ENCODE assay signal across 8 mouse cellular contexts in the genomic region with DNA sequence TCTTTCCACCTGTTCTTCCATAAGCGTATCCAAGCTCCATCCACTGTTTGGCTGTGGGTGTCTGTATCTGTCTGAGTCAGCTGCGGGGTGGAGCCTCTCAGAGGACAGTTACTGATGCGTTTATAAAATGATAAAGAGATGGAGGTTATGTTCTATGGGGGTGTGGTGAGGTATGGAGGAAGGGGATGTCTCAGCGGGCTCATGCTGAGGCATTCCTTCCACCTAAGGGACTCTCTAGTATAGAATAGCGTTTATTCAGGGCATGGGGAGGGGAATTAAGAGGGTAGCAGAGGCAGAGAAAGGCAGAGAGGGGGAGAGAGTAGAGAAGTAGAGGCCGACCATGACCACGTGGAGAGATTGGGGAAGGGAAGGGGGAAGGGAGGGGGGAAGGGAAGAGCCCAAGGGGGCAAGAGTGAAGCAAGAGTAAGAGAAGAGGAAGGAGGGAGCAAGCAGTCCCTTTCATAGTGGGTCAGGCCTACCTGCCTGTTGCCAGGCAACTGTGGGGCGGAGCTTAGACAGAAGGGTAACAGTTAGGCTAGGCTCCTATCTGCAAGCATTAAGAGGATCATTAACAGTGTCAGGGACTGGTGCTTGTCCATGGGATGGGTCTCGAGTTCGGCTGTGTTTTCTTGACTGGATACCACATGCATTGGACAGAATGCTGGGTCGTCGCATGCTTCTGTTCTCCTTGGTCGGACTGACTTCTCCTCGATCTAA.
DNase-seq lines count a peak whose midpoint lies in the region; ATAC-seq lines count a peak whose summit lies in the region.

No protein-coding gene starts in this region.

- H3K9me3 ChIP-seq in lung, embryonic 15.5 days = no peaks in the 10 kb centered on the region
- no peaks in the 10 kb centered on the region for H3K9me3 ChIP-seq in limb, embryonic 15.5 days

- no peak overlapping the region for H3K27ac ChIP-seq in lung, embryonic 15.5 days
- H3K27ac ChIP-seq in limb, embryonic 15.5 days = no peak overlapping the region

- ATAC-seq in lung, embryonic 15.5 days (ENCODE audit: borderline replicate concordance, extremely low read depth, low FRiP score, low TSS enrichment) = peak; percentile 41; the same call in 1 of the 2 replicates
- ATAC-seq in erythroid progenitor cell, adult 5-6 weeks (replicated peaks; ENCODE audit: low FRiP score, poor library complexity, severe bottlenecking) = peak; percentile 80
- no peak for ATAC-seq in limb, embryonic 15.5 days (ENCODE audit: insufficient number of reproducible peaks, low FRiP score, low TSS enrichment, low read depth)

- peak overlapping the region; percentile 49 for H3K4me2 ChIP-seq in lung, embryonic 15.5 days
- peak overlapping the region; percentile 44 for H3K4me2 ChIP-seq in limb, embryonic 15.5 days

- no peaks in the 10 kb centered on the region for H3K27me3 ChIP-seq in lung, embryonic 15.5 days
- no peaks in the 10 kb centered on the region for H3K27me3 ChIP-seq in limb, embryonic 15.5 days

- H3K36me3 ChIP-seq in lung, embryonic 15.5 days = no peaks in the 10 kb centered on the region
- H3K36me3 ChIP-seq in limb, embryonic 15.5 days = no peaks in the 10 kb centered on the region

- H3K9ac ChIP-seq in lung, embryonic 15.5 days = no peak overlapping the region
- no peak overlapping the region for H3K9ac ChIP-seq in limb, embryonic 15.5 days

- WGBS in lung, embryonic 15.5 days = 27% methylated on average over 14 of the region's 14 CpGs
- WGBS in limb, embryonic 15.5 days = 39% methylated on average over 14 of the region's 14 CpGs

- peak overlapping the region; percentile 26 for H3K4me3 ChIP-seq in lung, embryonic 15.5 days
- peak overlapping the region; percentile 20 for H3K4me3 ChIP-seq in limb, embryonic 15.5 days

- no peak for DNase-seq in lung, postnatal 25 days (ENCODE audit: low spot score)
- DNase-seq in spleen, postnatal 36 days (ENCODE audit: low spot score in 2 of 2) = peak; percentile 45 to 53
- DNase-seq in T-cell, adult 2 months (ENCODE audit: low spot score) = no peak
- no peak for DNase-seq in frontal cortex, postnatal 10 days (ENCODE audit: low spot score in 2 of 2)
- DNase-seq in layer of hippocampus, postnatal 14 days (ENCODE audit: low spot score in 2 of 2) = no peak

- no peaks in the 10 kb centered on the region for H3K4me1 ChIP-seq in lung, embryonic 15.5 days
- H3K4me1 ChIP-seq in limb, embryonic 15.5 days = peaks cover 6% of the 10 kb centered on the region; the same call in 1 of the 2 replicates

Comparison
In these comparisons a context has a peak if more than half of its experiments do, and no peak if none do; other contexts are left out.
1. DNase-seq: peak in spleen, postnatal 36 days (2 of 2); none in lung, postnatal 25 days (single experiment), T-cell, adult 2 months (single experiment), frontal cortex, postnatal 10 days (0 of 2) and layer of hippocampus, postnatal 14 days (0 of 2).